Mouse (Mus musculus): ENCODE data around the gene Pilrb1.

Pilrb1 gene

GRCm38 (mm10) chr5:137826421-137826820 lies 31.5 kb downstream of the Pilrb1 start:
- DNase-seq, result no peak

GRCm38 (mm10) chr5:137825971-137826370 lies 31.9 kb downstream of the Pilrb1 start:
- DNase-seq, result no peak

GRCm38 (mm10) chr5:137825030-137825429 lies 32.9 kb downstream of the Pilrb1 start:
- DNase-seq, result no peak

GRCm38 (mm10) chr5:137823455-137824045 lies 34.4 kb downstream of the Pilrb1 start:
- no peak for DNase-seq

GRCm38 (mm10) chr5:137822602-137823001 lies 35.3 kb downstream of the Pilrb1 start:
- DNase-seq, result peak; percentile 8 to 10

GRCm38 (mm10) chr5:137822126-137822525 lies 35.8 kb downstream of the Pilrb1 start:
- DNase-seq, result no peak

- DNase-seq, result no peak
These were observed 40.3 kb downstream of the Pilrb1 start for GRCm38 (mm10) chr5:137817466-137818222.

DNA sequence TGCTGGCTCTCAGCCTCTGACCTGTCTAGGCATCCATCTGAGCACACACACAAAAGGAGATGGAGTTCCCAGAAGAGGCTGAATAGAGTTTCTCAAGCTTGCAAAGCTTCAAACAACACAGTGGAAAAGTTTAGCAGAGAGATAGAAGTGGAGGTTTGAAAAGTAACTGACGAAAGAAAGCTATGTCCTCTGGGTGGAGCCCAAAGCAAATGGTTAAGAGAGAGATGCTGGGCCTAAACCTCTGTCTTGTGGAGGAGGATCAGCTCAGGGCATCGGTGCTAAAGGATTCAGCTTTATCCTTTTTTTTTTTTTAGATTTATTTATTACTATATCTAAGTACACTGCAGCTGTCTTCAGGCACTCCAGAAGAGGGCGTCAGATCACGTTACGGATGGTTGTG lies 49.6 kb downstream of the Pilrb1 start:
- no peak for DNase-seq

- DNase-seq, result no peak
These were observed 51.7 kb downstream of the Pilrb1 start for GRCm38 (mm10) chr5:137806158-137806557.

Data from cerebellum, adult 18-20 months (tissue).